Mouse (Mus musculus): ENCODE data around the gene Vangl1.

DNA sequence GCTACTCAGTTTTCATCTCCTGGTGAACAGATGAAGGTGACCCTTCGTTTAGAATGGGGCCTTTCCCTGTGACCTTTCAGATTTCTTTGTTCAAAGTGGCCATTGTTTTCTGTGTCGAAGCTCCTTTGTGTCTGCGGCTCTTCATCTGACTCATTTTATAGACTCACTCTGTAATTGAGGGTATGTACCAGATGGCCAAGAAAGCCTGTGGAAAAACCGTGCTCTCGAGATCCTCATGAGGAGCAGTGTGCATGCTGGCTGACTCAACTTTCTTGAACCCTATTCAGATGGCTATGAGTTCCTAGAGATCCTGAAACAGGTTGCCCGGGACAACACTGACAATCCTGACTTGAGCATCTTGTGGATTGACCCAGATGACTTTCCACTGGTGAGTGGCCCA lies 62.6 kb downstream of the Vangl1 start:
- no peak for TF ChIP-seq TAL1 (IDR thresholded peaks at IDR 0.05; ENCODE audit: low read length)
- TF ChIP-seq GATA1 (IDR thresholded peaks at IDR 0.05; ENCODE audit: low read length): no peak

All from erythroblast, embryonic 14.5 days (primary cell).